Mouse (Mus musculus): ENCODE results near the gene Ifngr2. TPM values are rescaled to one million over a fixed set of nuclear protein-coding genes. Genes with fewer than 3 reads are reported as not detected.

Gene Ifngr2
- total RNA-seq, 2 experiments from 2014 or later = 61.5 to 71.9 TPM

GRCm38 (mm10) chr16:91561541-91562457, 14.9 kb downstream of the Ifngr2 start:
- no peak for DNase-seq (ENCODE audit: extremely low spot score in 1 of 2, low spot score in 1 of 2)

- DNase-seq (ENCODE audit: extremely low spot score in 1 of 2, low spot score in 1 of 2) = no peak
Measured at GRCm38 (mm10) chr16:91564580-91565291, 17.9 kb downstream of the Ifngr2 start.

- DNase-seq (ENCODE audit: extremely low spot score in 1 of 2, low spot score in 1 of 2) = no peak
Measured at GRCm38 (mm10) chr16:91565292-91565951, 18.6 kb downstream of the Ifngr2 start.

GRCm38 (mm10) chr16:91566002-91566401, 19.1 kb downstream of the Ifngr2 start:
- no peak for DNase-seq (ENCODE audit: extremely low spot score in 1 of 2, low spot score in 1 of 2)

- no peak for DNase-seq (ENCODE audit: extremely low spot score in 1 of 2, low spot score in 1 of 2)
Measured at GRCm38 (mm10) chr16:91568960-91569359, 22.1 kb downstream of the Ifngr2 start.

- DNase-seq (ENCODE audit: extremely low spot score in 1 of 2, low spot score in 1 of 2) = no peak
Measured at GRCm38 (mm10) chr16:91571105-91571504, 24.2 kb downstream of the Ifngr2 start.

GRCm38 (mm10) chr16:91575151-91575550, 28.3 kb downstream of the Ifngr2 start:
- no peak for DNase-seq (ENCODE audit: extremely low spot score in 1 of 2, low spot score in 1 of 2)

GRCm38 (mm10) chr16:91578980-91579720, 32.3 kb downstream of the Ifngr2 start:
- no peak for DNase-seq (ENCODE audit: extremely low spot score in 1 of 2, low spot score in 1 of 2)

- peak in 1 of 2 experiments; percentile 47 for DNase-seq (ENCODE audit: extremely low spot score in 1 of 2, low spot score in 1 of 2)
Measured at GRCm38 (mm10) chr16:91582307-91582706, 35.4 kb downstream of the Ifngr2 start.

GRCm38 (mm10) chr16:91585617-91586016, 38.7 kb downstream of the Ifngr2 start:
- no peak for DNase-seq (ENCODE audit: extremely low spot score in 1 of 2, low spot score in 1 of 2)

- no peak for DNase-seq (ENCODE audit: extremely low spot score in 1 of 2, low spot score in 1 of 2)
Measured at GRCm38 (mm10) chr16:91586244-91586643, 39.4 kb downstream of the Ifngr2 start.

GRCm38 (mm10) chr16:91587730-91588453, 41.0 kb downstream of the Ifngr2 start:
- DNase-seq (ENCODE audit: extremely low spot score in 1 of 2, low spot score in 1 of 2) = no peak

- no peak for DNase-seq (ENCODE audit: extremely low spot score in 1 of 2, low spot score in 1 of 2)
Measured at GRCm38 (mm10) chr16:91588703-91589102, 41.8 kb downstream of the Ifngr2 start.

GRCm38 (mm10) chr16:91592162-91592561, 45.3 kb downstream of the Ifngr2 start:
- no peak for DNase-seq (ENCODE audit: extremely low spot score in 1 of 2, low spot score in 1 of 2)

GRCm38 (mm10) chr16:91593262-91593661, 46.4 kb downstream of the Ifngr2 start:
- DNase-seq (ENCODE audit: extremely low spot score in 1 of 2, low spot score in 1 of 2) = no peak

- DNase-seq (ENCODE audit: extremely low spot score in 1 of 2, low spot score in 1 of 2) = peak in 1 of 2 experiments; percentile 26
Measured at GRCm38 (mm10) chr16:91595076-91595475, 48.2 kb downstream of the Ifngr2 start.

- no peak for DNase-seq (ENCODE audit: extremely low spot score in 1 of 2, low spot score in 1 of 2)
Measured at GRCm38 (mm10) chr16:91596397-91596778, 49.5 kb downstream of the Ifngr2 start.

- DNase-seq (ENCODE audit: extremely low spot score in 1 of 2, low spot score in 1 of 2) = peak in 1 of 2 experiments; percentile 24
Measured at GRCm38 (mm10) chr16:91596779-91597671, 50.2 kb downstream of the Ifngr2 start.

GRCm38 (mm10) chr16:91597672-91598010, 50.8 kb downstream of the Ifngr2 start, which contains the start of gene Tmem50b:
Tmem50b (minus strand) TSS chr16:91597800.
- DNase-seq (ENCODE audit: extremely low spot score in 1 of 2, low spot score in 1 of 2) = peak; percentile 98

All from layer of hippocampus, postnatal 25 days (tissue).